Mouse (Mus musculus): ENCODE data around the gene Vnn1. TPM values are rescaled to one million over a fixed set of nuclear protein-coding genes. Genes with fewer than 3 reads are reported as not detected.

The Vnn1 gene
- total RNA-seq (2021), result under 1 TPM in 1 of 2 experiments, not detected in 1; 0.20 TPM
- long read RNA-seq, experiment 1, result 0 reads
- long read RNA-seq, experiment 2, result 0 reads

DNA sequence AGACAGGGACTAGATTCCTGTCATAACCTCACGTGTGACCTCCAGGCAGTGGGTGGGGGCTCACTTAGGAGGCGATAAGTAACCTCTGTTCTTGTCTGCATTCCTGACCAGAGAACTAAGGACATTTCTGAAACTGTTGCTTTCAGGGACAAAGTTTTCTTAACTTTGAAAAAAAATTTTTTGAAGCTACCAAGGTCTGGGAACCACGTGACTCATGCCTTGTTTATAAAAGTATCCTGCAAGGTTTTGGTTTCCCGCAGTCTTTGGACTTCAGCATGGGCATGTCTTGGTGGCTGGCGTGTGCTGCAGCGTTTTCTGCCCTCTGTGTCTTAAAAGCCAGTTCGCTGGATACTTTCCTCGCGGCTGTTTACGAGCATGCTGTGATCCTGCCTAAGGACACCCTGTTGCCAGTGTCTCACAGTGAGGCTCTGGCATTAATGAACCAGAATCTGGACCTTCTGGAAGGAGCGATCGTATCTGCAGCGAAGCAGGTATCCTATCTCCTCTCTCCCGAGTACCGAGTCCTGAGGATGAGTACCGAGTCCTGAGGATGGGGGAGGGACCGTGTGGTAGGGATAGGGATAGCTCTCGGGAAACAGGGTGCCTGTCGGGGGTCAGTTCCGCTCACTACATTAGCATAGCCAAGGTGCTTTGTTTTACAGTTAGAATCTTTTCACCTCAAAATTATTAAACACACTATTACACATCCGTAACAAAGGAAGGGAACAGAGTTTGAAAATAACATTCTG, at the start of gene Vnn1:
Gene Vnn1, plus strand, starts transcription at position 88 of the 749 bp plus-strand sequence.
- no peak for DNase-seq (ENCODE audit: low spot score in 2 of 2)
- Histone ChIP-seq H3K27ac (no peak within 1 kb of the TSS), H3K4me3 (peak within 1 kb of the TSS; percentile 36; the same call in 1 of the 2 replicates)
- TF ChIP-seq CTCF (conservative IDR thresholded peaks at IDR 0.05), result no peak

DNA sequence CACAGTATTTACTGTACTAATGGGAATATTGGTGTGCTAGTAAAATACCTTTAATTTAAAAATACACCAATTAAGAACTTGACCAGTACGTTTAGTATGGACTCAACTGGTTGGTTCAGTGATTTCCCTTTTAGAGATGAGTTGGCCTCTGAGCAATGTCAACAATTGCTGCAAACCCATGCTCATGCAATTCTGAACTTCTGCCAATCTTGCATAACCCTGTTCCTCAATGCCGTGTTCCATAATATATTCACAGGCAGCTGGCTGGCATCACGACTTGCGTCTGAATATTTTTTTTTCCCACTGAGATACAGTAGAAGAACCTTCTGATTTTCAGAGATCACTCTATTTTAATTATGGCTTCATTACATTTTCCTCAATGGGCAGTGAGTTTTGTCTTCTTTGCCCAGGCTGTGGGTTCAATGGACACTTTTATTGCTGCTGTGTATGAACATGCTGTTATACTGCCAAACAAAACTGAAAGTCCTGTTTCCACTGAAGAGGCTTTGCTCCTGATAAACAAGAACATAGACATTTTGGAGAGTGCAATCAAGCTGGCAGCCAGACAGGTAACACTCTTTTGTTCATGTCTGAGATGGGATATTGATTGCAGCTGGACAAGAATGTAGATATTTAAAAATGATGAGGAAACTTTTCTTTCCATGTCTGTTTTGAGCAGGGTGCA, 43.1 kb upstream of the Vnn1 start, which contains the start of gene Vnn3:
Gene Vnn3, plus strand, starts transcription at position 235 of the 685 bp plus-strand sequence.
- H3K4me3 ChIP-seq, result no peak within 1 kb of the TSS
- no peak within 1 kb of the TSS for H3K27ac ChIP-seq
- no peak for DNase-seq (ENCODE audit: low spot score in 2 of 2)
- TF ChIP-seq CTCF (conservative IDR thresholded peaks at IDR 0.05), result no peak

DNA sequence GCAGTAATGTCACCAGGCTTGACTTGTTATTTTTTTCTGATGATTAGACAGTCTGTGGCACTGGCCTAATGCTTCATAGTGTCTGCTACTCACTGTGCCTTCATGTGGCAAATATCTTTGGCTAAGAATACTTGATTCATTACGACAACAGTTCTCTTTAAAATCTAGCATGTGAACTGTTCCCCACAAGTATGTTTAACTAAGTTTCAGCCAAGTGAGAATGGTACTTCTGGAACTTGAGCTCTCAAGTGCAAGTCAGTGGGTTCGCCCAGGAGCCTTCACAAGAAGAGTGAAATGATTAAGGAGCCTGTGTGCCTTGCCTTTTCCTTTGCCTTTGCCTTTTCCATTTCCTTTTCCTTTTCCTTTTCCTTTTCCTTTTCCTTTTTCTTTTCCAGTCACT, 42.4 kb upstream of the Vnn1 start:
- TF ChIP-seq CTCF (conservative IDR thresholded peaks at IDR 0.05), result no peak
- no peak for DNase-seq (ENCODE audit: low spot score in 2 of 2)
- Histone ChIP-seq H3K4me3 (no peak overlapping the region), H3K27ac (no peak overlapping the region)

- no peak for DNase-seq (ENCODE audit: low spot score in 2 of 2)
- Histone ChIP-seq H3K4me3 (no peak overlapping the region), H3K27ac (no peak overlapping the region)
- TF ChIP-seq CTCF (conservative IDR thresholded peaks at IDR 0.05), result no peak
These were observed 29.9 kb upstream of the Vnn1 start for GRCm38 (mm10) chr10:23864362-23865312.

DNA sequence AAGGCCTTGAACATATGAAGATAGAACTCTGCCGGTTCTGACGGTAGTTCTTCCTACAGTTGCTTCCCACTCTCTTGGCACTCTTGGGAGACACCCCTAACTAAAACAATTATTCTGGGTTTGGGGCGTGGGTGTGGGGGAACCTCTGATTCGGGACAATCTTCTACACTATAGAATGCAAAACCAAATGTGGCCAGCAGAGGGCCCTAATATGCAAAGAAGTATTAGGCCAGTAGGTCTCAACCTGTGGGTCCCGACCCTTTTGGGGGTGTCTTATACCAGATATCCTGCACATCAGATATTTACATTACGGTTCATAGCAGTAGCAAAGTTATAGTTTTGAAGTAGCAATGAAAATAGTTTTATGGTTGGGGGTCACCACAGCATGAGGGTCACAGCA, 13.8 kb upstream of the Vnn1 start:
- DNase-seq (ENCODE audit: low spot score in 2 of 2), result peak in 1 of 2 experiments; percentile 18
- Histone ChIP-seq H3K4me3 (no peak overlapping the region), H3K27ac (no peak overlapping the region)
- peak; percentile 69 for TF ChIP-seq CTCF (conservative IDR thresholded peaks at IDR 0.05)

GRCm38 (mm10) chr10:23884910-23885309, 9.6 kb upstream of the Vnn1 start:
- no peak for TF ChIP-seq CTCF (conservative IDR thresholded peaks at IDR 0.05)
- Histone ChIP-seq H3K4me3 (no peak overlapping the region), H3K27ac (no peak overlapping the region)
- no peak for DNase-seq (ENCODE audit: low spot score in 2 of 2)

- DNase-seq (ENCODE audit: low spot score in 2 of 2), result no peak
- TF ChIP-seq CTCF (conservative IDR thresholded peaks at IDR 0.05), result no peak
- Histone ChIP-seq H3K27ac (no peak overlapping the region), H3K4me3 (no peak overlapping the region)
These were observed 8.4 kb upstream of the Vnn1 start for GRCm38 (mm10) chr10:23886060-23886459.

DNA sequence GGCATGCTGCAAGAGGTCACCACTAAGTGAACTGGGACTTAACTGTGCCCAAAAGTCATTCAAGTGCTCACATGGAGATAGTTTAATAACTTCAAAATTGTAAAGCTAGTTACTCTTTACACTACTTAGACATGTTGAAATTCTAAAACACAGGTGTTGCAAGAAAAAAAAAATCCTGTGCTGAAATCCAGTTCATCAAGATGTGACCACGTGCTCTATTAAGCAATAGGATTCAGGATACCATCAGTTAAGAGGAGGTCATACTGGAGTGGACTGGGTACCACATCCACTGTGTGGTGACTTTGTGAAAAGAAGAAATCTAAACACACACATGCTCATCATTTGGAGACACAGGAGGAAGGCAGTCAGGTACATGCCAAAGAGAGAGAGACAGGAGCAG, 1.5 kb upstream of the Vnn1 start:
- no peak for TF ChIP-seq CTCF (conservative IDR thresholded peaks at IDR 0.05)
- H3K4me3 ChIP-seq, result no peak overlapping the region
- no peak overlapping the region for H3K27ac ChIP-seq
- DNase-seq (ENCODE audit: low spot score in 2 of 2), result no peak

- no peak overlapping the region for H3K27ac ChIP-seq
- no peak for TF ChIP-seq CTCF (conservative IDR thresholded peaks at IDR 0.05)
- DNase-seq (ENCODE audit: low spot score in 2 of 2), result no peak
- no peak overlapping the region for H3K4me3 ChIP-seq
These were observed 888 bp downstream of the Vnn1 start for GRCm38 (mm10) chr10:23895376-23895775.

GRCm38 (mm10) chr10:23901119-23901518, 6.6 kb downstream of the Vnn1 start:
- Histone ChIP-seq H3K27ac (no peak overlapping the region), H3K4me3 (no peak overlapping the region)
- no peak for TF ChIP-seq CTCF (conservative IDR thresholded peaks at IDR 0.05)
- DNase-seq (ENCODE audit: low spot score in 2 of 2), result no peak

DNA sequence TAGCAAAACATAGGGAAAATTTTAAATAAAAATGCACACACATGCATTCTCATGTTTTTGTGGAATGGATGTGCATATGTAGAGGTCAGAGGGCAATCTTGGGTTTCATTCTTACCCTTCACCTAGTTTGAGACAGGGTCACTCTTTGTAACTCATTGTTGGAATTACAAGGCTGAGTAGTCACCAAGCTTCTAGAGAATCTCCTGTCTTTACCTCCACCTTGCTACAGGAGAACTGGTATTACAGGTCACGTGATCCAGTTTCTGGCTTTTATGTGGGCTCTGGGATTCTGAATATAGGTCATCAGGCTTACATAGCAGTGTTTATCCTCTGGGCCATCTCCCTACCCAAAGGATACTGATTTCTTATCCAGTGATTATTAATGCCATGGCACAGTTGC, 11.2 kb downstream of the Vnn1 start:
- no peak for DNase-seq (ENCODE audit: low spot score in 2 of 2)
- Histone ChIP-seq H3K4me3 (no peak overlapping the region), H3K27ac (no peak overlapping the region)
- TF ChIP-seq CTCF (conservative IDR thresholded peaks at IDR 0.05), result no peak

GRCm38 (mm10) chr10:23920056-23920455, 25.6 kb downstream of the Vnn1 start, which contains the start of gene Taar1:
Gene Taar1 (plus strand): TSS chr10:23920356.
- no peak for TF ChIP-seq CTCF (conservative IDR thresholded peaks at IDR 0.05)
- no peak within 1 kb of the TSS for H3K27ac ChIP-seq
- H3K4me3 ChIP-seq, result no peak within 1 kb of the TSS
- no peak for DNase-seq (ENCODE audit: low spot score in 2 of 2)

Data from layer of hippocampus, adult 2 months (tissue).